Mouse (Mus musculus) MEL (cell line): ENCODE data around the gene S100a4. TPM values are rescaled to one million over a fixed set of nuclear protein-coding genes. Genes with fewer than 3 reads are reported as not detected.
A peak's percentile ranks its signal among the peaks of the same experiment; 100 is the strongest.

Source experiments
- DNase-seq: peaks from one replicate; pipeline ENCODE4 v3.0.0; 2011; ENCODE audit warnings: low read depth, low spot score
- H3K27ac ChIP-seq: 2 replicates; pipeline ENCODE4 v1.5.1; 2012; ENCODE audit warnings: low read depth, mild to moderate bottlenecking, control low read depth, low read length, moderate library complexity; ENCODE audit not compliant: control insufficient read depth
- H3K27me3 ChIP-seq, 2 experiments: fragments of 150-350 bp in 1 of 2; sonication (generic) in 1 of 2; 2 replicates each; pipeline ENCODE4 v1.6.1; 2012; ENCODE audit warnings: low read length in 2 of 2, mild to moderate bottlenecking in 2 of 2, improper control_type of control experiment in 1 of 2, moderate library complexity in 1 of 2; ENCODE audit not compliant: insufficient read depth in 2 of 2, control insufficient read depth in 1 of 2
- H3K36me3 ChIP-seq, 2 experiments: 2 replicates each; pipeline ENCODE4 v1.6.1; 2012 to 2014; ENCODE audit warnings: low read length in 2 of 2, improper control_type of control experiment in 1 of 2, inconsistent platforms in 1 of 2, mild to moderate bottlenecking in 1 of 2; ENCODE audit not compliant: insufficient read depth in 2 of 2, control insufficient read depth in 1 of 2
- H3K4me1 ChIP-seq, 2 experiments: fragments of 150-350 bp in 1 of 2; sonication (generic) in 1 of 2; 2 replicates each; pipeline ENCODE4 v1.6.1; 2012; ENCODE audit warnings: low read length in 2 of 2, improper control_type of control experiment in 1 of 2, mild to moderate bottlenecking in 1 of 2; ENCODE audit not compliant: insufficient read depth in 2 of 2, control insufficient read depth in 1 of 2
- H3K4me3 ChIP-seq, 2 experiments: fragments of 150-350 bp in 1 of 2; sonication (generic) in 1 of 2; 2 replicates each; pipeline ENCODE4 v1.5.1; 2012; ENCODE audit warnings: low read depth in 2 of 2, low read length in 2 of 2, mild to moderate bottlenecking in 2 of 2, moderate library complexity in 2 of 2, control low read depth in 1 of 2, improper control_type of control experiment in 1 of 2; ENCODE audit not compliant: control insufficient read depth in 1 of 2, insufficient read depth in 1 of 2
- H3K79me2 ChIP-seq: 2 replicates; pipeline ENCODE4 v1.6.1; 2012; ENCODE audit warnings: mild to moderate bottlenecking, low read length, moderate library complexity; ENCODE audit not compliant: control insufficient read depth, poor library complexity, insufficient read depth
- H3K9ac ChIP-seq: 2 replicates; pipeline ENCODE4 v1.6.1; 2012; ENCODE audit warnings: low read depth, mild to moderate bottlenecking, control low read depth, low read length, moderate library complexity; ENCODE audit not compliant: control insufficient read depth, poor library complexity, severe bottlenecking
- H3K9me3 ChIP-seq: fragments of 150-350 bp; sonication (generic); replicated peaks from 2 replicates; pipeline ENCODE4 v1.6.1; 2012; ENCODE audit warnings: mild to moderate bottlenecking, low read length, improper control_type of control experiment, moderate library complexity; ENCODE audit not compliant: insufficient read depth
- CHD2 ChIP-seq: IDR thresholded peaks from 2 replicates; pipeline ENCODE4 v1.6.1; 2011; ENCODE audit warnings: low read length, improper control_type of control experiment
- CTCF ChIP-seq, 3 experiments: IDR thresholded peaks in 2 of 3; conservative IDR thresholded peaks in 1 of 3; 2 replicates each; pipeline ENCODE4 v1.5.1; 2011 to 2012; ENCODE audit warnings: low read length in 3 of 3, low read depth in 2 of 3, mild to moderate bottlenecking in 2 of 3, improper control_type of control experiment in 1 of 3, inconsistent platforms in 1 of 3, mixed read lengths in 1 of 3, moderate library complexity in 1 of 3; ENCODE audit not compliant: control insufficient read depth in 1 of 3, insufficient read depth in 1 of 3, poor library complexity in 1 of 3, severe bottlenecking in 1 of 3
- E2F4 ChIP-seq: IDR thresholded peaks from 2 replicates; pipeline ENCODE4 v1.6.1; 2011; ENCODE audit warnings: low read depth, low read length, improper control_type of control experiment, borderline replicate concordance
- EP300 ChIP-seq, 2 experiments: IDR thresholded peaks; 2 replicates each; pipeline ENCODE4 v1.6.1; 2011; ENCODE audit warnings: improper control_type of control experiment in 2 of 2, low read length in 2 of 2, low read depth in 1 of 2, mild to moderate bottlenecking in 1 of 2
- GATA1 ChIP-seq: IDR thresholded peaks from 2 replicates; pipeline ENCODE4 v1.6.1; 2011; ENCODE audit warnings: low read depth, low read length, improper control_type of control experiment
- HCFC1 ChIP-seq: IDR thresholded peaks from 2 replicates; pipeline ENCODE4 v1.6.1; 2012; ENCODE audit warnings: low read depth, mild to moderate bottlenecking, inconsistent platforms, low read length, improper control_type of control experiment, moderate library complexity
- KAT2A ChIP-seq: conservative IDR thresholded peaks from 2 replicates; pipeline ENCODE4 v1.6.1; 2012; ENCODE audit warnings: low read depth, low read length, improper control_type of control experiment, inconsistent platforms
- MAFK ChIP-seq: IDR thresholded peaks from 2 replicates; pipeline ENCODE4 v1.6.1; 2011; ENCODE audit warnings: low read depth, mild to moderate bottlenecking, low read length, improper control_type of control experiment, borderline replicate concordance
- MAX ChIP-seq: IDR thresholded peaks from 2 replicates; pipeline ENCODE4 v1.6.1; 2011; ENCODE audit warnings: low read length, improper control_type of control experiment
- MAZ ChIP-seq: IDR thresholded peaks from 2 replicates; pipeline ENCODE4 v1.6.1; 2012; ENCODE audit warnings: low read depth, mild to moderate bottlenecking, inconsistent platforms, low read length, improper control_type of control experiment
- MXI1 ChIP-seq: IDR thresholded peaks from 2 replicates; pipeline ENCODE4 v1.6.1; 2011; ENCODE audit warnings: mild to moderate bottlenecking, low read depth, low read length, improper control_type of control experiment
- MYB ChIP-seq: IDR thresholded peaks from 2 replicates; pipeline ENCODE4 v1.6.1; 2011; ENCODE audit warnings: mild to moderate bottlenecking, low read depth, low read length, improper control_type of control experiment
- POLR2A ChIP-seq, 2 experiments: IDR thresholded peaks; 2 replicates each; pipeline ENCODE4 v1.6.1; 2011 to 2012; ENCODE audit warnings: low read length in 2 of 2, mild to moderate bottlenecking in 2 of 2, control low read depth in 1 of 2, improper control_type of control experiment in 1 of 2, low read depth in 1 of 2, moderate library complexity in 1 of 2; ENCODE audit not compliant: control insufficient read depth in 1 of 2, insufficient read depth in 1 of 2, poor library complexity in 1 of 2
- POLR2AphosphoS2 ChIP-seq: IDR thresholded peaks from 2 replicates; pipeline ENCODE4 v1.6.1; 2011; ENCODE audit warnings: low read length, improper control_type of control experiment
- POLR2AphosphoS5 ChIP-seq: IDR thresholded peaks from 2 replicates; pipeline ENCODE4 v1.6.1; 2012; ENCODE audit warnings: low read depth, borderline replicate concordance, mild to moderate bottlenecking, inconsistent platforms, low read length, moderate library complexity, mixed read lengths
- RAD21 ChIP-seq: IDR thresholded peaks from 2 replicates; pipeline ENCODE4 v1.6.1; 2011; ENCODE audit warnings: mild to moderate bottlenecking, low read depth, low read length, improper control_type of control experiment
- SIN3A ChIP-seq: IDR thresholded peaks from 2 replicates; pipeline ENCODE4 v1.6.1; 2012; ENCODE audit warnings: low read length, improper control_type of control experiment, inconsistent platforms
- SMC3 ChIP-seq: IDR thresholded peaks from 2 replicates; pipeline ENCODE4 v1.6.1; 2011; ENCODE audit warnings: low read depth, low read length, improper control_type of control experiment
- TAL1 ChIP-seq: IDR thresholded peaks from 2 replicates; pipeline ENCODE4 v1.6.1; 2012; ENCODE audit warnings: mild to moderate bottlenecking, inconsistent platforms, low read length, moderate library complexity, mixed read lengths
- TBP ChIP-seq: IDR thresholded peaks from 2 replicates; pipeline ENCODE4 v1.8.0; 2011; ENCODE audit warnings: low read depth, low read length, improper control_type of control experiment
- TCF12 ChIP-seq: IDR thresholded peaks from 2 replicates; pipeline ENCODE4 v1.6.1; 2014; ENCODE audit warnings: low read depth, mild to moderate bottlenecking, inconsistent platforms, low read length, improper control_type of control experiment, moderate library complexity
- UBTF ChIP-seq: IDR thresholded peaks from 2 replicates; pipeline ENCODE4 v1.6.1; 2012; ENCODE audit warnings: low read depth, mild to moderate bottlenecking, inconsistent platforms, low read length, improper control_type of control experiment, moderate library complexity, borderline replicate concordance; ENCODE audit not compliant: insufficient read depth
- USF1 ChIP-seq: IDR thresholded peaks from 2 replicates; pipeline ENCODE4 v1.6.1; 2014; ENCODE audit warnings: low read depth, mild to moderate bottlenecking, inconsistent platforms, low read length, improper control_type of control experiment, moderate library complexity
- USF2 ChIP-seq, 2 experiments: IDR thresholded peaks; 2 replicates each; pipeline ENCODE4 v1.6.1; 2011 to 2012; ENCODE audit warnings: improper control_type of control experiment in 2 of 2, low read length in 2 of 2, borderline replicate concordance in 1 of 2, inconsistent platforms in 1 of 2, low read depth in 1 of 2, mild to moderate bottlenecking in 1 of 2; ENCODE audit not compliant: insufficient read depth in 1 of 2
- ZC3H11A ChIP-seq: IDR thresholded peaks from 2 replicates; pipeline ENCODE4 v1.6.1; 2012; ENCODE audit warnings: low read depth, mild to moderate bottlenecking, inconsistent platforms, low read length, improper control_type of control experiment
- ZNF384 ChIP-seq: IDR thresholded peaks from 2 replicates; pipeline ENCODE4 v1.6.1; 2012; ENCODE audit warnings: low read depth, mild to moderate bottlenecking, inconsistent platforms, low read length, improper control_type of control experiment
- polyA plus RNA-seq, 2 experiments: library from polyadenylated mRNA; stranded (reverse) in 1 of 2; unstranded in 1 of 2; fragments of >175 nt in 1 of 2; fragments of >200 nt in 1 of 2; gene quantifications; 2 replicates each; pipeline versions ENCODE4 v1.2.1 to v1.2.4; 2012; ENCODE audit warnings: low replicate concordance in 2 of 2, low read depth in 1 of 2; ENCODE audit not compliant: insufficient read length in 2 of 2, insufficient read depth in 1 of 2, missing spikeins in 1 of 2
- total RNA-seq: library from RNA; depleted of rRNA; stranded (reverse); fragments of 300-350 nt; gene quantifications from 2 replicates; pipeline ENCODE4 v1.2.3, GENCODE M21; 2012

The S100a4 gene
- total and polyA plus RNA-seq, 3 experiments, result 0.73 to 2.3 TPM; not detected in 1

GRCm38 (mm10) chr3:90611494-90611893 lies 7.9 kb downstream of the S100a4 start:
- Histone ChIP-seq H3K27ac (no peak overlapping the region), H3K79me2 (no peaks in the 10 kb centered on the region), H3K36me3 (peaks cover 0 to 15% of the 10 kb centered on the region in 2 experiments; a peak in 2 of 4 replicates), H3K9me3 (no peaks in the 10 kb centered on the region), H3K4me3 (no peak overlapping the region), H3K27me3 (no peaks in the 10 kb centered on the region), H3K9ac (no peak overlapping the region), H3K4me1 (peaks cover 0 to 27% of the 10 kb centered on the region in 2 experiments; a peak in 2 of 4 replicates)
- no peak for TF ChIP-seq MXI1
- no peak for DNase-seq

GRCm38 (mm10) chr3:90612061-90612460 lies 8.5 kb downstream of the S100a4 start:
- H3K36me3 ChIP-seq, result peaks cover 0 to 15% of the 10 kb centered on the region in 2 experiments; a peak in 2 of 4 replicates
- H3K79me2 ChIP-seq, result no peaks in the 10 kb centered on the region
- TF ChIP-seq SIN3A, result peak; percentile 6; the same call in 1 of the 2 replicates
- TF ChIP-seq MAZ, result no peak; the same call in 1 of the 2 replicates
- H3K9me3 ChIP-seq, result no peaks in the 10 kb centered on the region
- H3K4me1 ChIP-seq, result peaks cover 0 to 27% of the 10 kb centered on the region in 2 experiments; a peak in 2 of 4 replicates
- no peak overlapping the region for H3K9ac ChIP-seq
- no peak overlapping the region for H3K27ac ChIP-seq
- no peak overlapping the region for H3K4me3 ChIP-seq
- peak; percentile 70 for DNase-seq
- H3K27me3 ChIP-seq, result no peaks in the 10 kb centered on the region

DNA sequence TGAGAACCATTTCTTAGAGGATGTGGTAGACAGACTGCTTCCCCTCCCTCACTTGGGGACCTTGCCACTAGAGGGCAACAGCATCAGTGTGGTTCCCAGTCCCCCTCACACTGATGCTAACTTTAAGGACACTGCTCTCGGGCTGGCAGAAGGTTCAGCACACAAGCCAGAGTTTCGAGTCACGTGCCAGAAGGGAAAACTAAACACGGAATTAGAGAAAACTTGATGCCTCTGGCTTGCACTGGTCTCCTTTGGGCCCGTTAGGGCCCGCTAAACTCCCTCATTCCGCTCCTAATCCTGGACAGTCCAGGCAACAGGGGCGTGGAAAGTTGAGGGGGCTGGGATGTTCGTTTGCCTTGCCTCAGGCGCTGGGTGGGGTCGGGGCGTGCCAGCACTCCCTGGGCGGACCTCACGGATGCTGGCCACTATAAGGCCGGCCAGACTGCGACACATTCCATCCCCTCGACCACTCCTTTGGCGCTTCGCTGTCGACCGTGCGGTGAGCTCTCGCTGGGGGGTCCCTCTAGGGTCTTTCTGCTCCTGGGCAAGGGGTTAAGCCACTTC lies 9.2 kb downstream of the S100a4 start, which contains the start of gene S100a6:
Gene S100a6 (plus strand): TSS at position 155 of the 564 bp plus-strand sequence.
- no peaks in the 10 kb centered on the region for H3K79me2 ChIP-seq
- H3K9ac ChIP-seq, result 0 out of 2 replicates have a peak within 1 kb of the TSS, but pooled peaks have one; percentile 4
- DNase-seq, result peak; percentile 87
- no peaks in the 10 kb centered on the region for H3K27me3 ChIP-seq
- peak within 1 kb of the TSS; percentile 2 to 21; a peak in 3 of 4 replicates for H3K4me3 ChIP-seq
- no peak within 1 kb of the TSS for H3K27ac ChIP-seq
- no peaks in the 10 kb centered on the region for H3K9me3 ChIP-seq
- peaks cover 0 to 15% of the 10 kb centered on the region in 2 experiments; a peak in 2 of 4 replicates for H3K36me3 ChIP-seq
- H3K4me1 ChIP-seq, result peaks cover 0 to 27% of the 10 kb centered on the region in 2 experiments; a peak in 2 of 4 replicates
- TF ChIP-seq CTCF (IDR thresholded peaks at IDR 0.05 in 2 of 3, conservative IDR thresholded peaks at IDR 0.05 in 1 of 3; ENCODE audit: control insufficient read depth in 1 of 3, insufficient read depth in 1 of 3, low read depth in 2 of 3, low read length in 3 of 3, poor library complexity in 1 of 3, severe bottlenecking in 1 of 3), result peak; percentile 82 to 94 (median 84)
- TF ChIP-seq POLR2AphosphoS5, result no peak
- no peak for TF ChIP-seq TCF12
- no peak for TF ChIP-seq TAL1
- no peak for TF ChIP-seq TBP
- no peak for TF ChIP-seq SIN3A
- peak; percentile 17 for TF ChIP-seq RAD21
- TF ChIP-seq ZNF384, result no peak
- TF ChIP-seq POLR2A (IDR thresholded peaks at IDR 0.05; ENCODE audit: control insufficient read depth in 1 of 2, insufficient read depth in 1 of 2, low read depth in 1 of 2, low read length in 2 of 2, poor library complexity in 1 of 2), result no peak
- TF ChIP-seq GATA1, result no peak
- TF ChIP-seq KAT2A, result no peak
- TF ChIP-seq USF2 (IDR thresholded peaks at IDR 0.05; ENCODE audit: borderline replicate concordance in 1 of 2, insufficient read depth in 1 of 2, low read depth in 1 of 2, low read length in 2 of 2), result no peak
- no peak for TF ChIP-seq MAFK
- TF ChIP-seq MYB, result no peak
- peak; percentile 45 for TF ChIP-seq SMC3
- TF ChIP-seq POLR2AphosphoS2, result no peak
- TF ChIP-seq ZC3H11A, result no peak
- TF ChIP-seq HCFC1, result no peak
- peak; percentile 85 for TF ChIP-seq USF1
- TF ChIP-seq MAZ, result no peak
- no peak for TF ChIP-seq EP300 (IDR thresholded peaks at IDR 0.05; ENCODE audit: low read depth in 1 of 2, low read length in 2 of 2)
- no peak for TF ChIP-seq UBTF
- TF ChIP-seq E2F4, result no peak
- TF ChIP-seq MAX, result no peak
- TF ChIP-seq CHD2, result no peak
